Mouse (Mus musculus) embryonic facial prominence, embryonic 10.5 days (tissue): ENCODE results near the gene Cygb. TPM values are rescaled to one million over a fixed set of nuclear protein-coding genes. Genes with fewer than 3 reads are reported as not detected.

Source experiments
- polyA plus RNA-seq: library from polyadenylated mRNA; unstranded; fragments of >200 nt; fragmentation: Nextera tagmentation; extraction: Ambion mirVana; gene quantifications from 2 replicates; pipeline ENCODE4 v1.2.1, GENCODE M21; 2016

Cygb gene
- polyA plus RNA-seq, 1 experiment from 2014 or later: 5.0 TPM

Other genes with a start within 250 kb of the Cygb start
- gene Rnf157, start 241.3 kb downstream of the Cygb start, polyA plus RNA-seq: 12.7 and 15.7 TPM in 2 replicates
- gene Ubald2, start 220.2 kb downstream of the Cygb start, polyA plus RNA-seq: 43.7 and 46.4 TPM in 2 replicates
- gene Qrich2, start 188.1 kb downstream of the Cygb start, polyA plus RNA-seq: 0.23 and 0.44 TPM in 2 replicates
- gene Prpsap1, start 160.1 kb downstream of the Cygb start, polyA plus RNA-seq: 233 and 242 TPM in 2 replicates
- 5.9 and 6.5 TPM in 2 replicates for gene Sphk1, start 123.4 kb downstream of the Cygb start, polyA plus RNA-seq
- gene Ube2o, start 72.9 kb downstream of the Cygb start, polyA plus RNA-seq: 12.0 and 12.4 TPM in 2 replicates
- gene Aanat, start 67.9 kb downstream of the Cygb start, polyA plus RNA-seq: not detected in 2 replicates
- 5.5 and 6.1 TPM in 2 replicates for gene Rhbdf2, start 27.3 kb downstream of the Cygb start, polyA plus RNA-seq
- 0.76 and 1.2 TPM in 2 replicates for gene Prcd, start 779 bp downstream of the Cygb start, polyA plus RNA-seq
- gene St6galnac1, start 121.2 kb upstream of the Cygb start, polyA plus RNA-seq: not detected in 2 replicates
- gene Mxra7, start 173.7 kb upstream of the Cygb start, polyA plus RNA-seq: 18.1 and 23.2 TPM in 2 replicates
- 56.9 and 58.1 TPM in 2 replicates for gene Mettl23, start 189.0 kb upstream of the Cygb start, polyA plus RNA-seq
- gene Jmjd6, start 189.1 kb upstream of the Cygb start, polyA plus RNA-seq: 88.3 and 97.5 TPM in 2 replicates
- 23.8 and 26.8 TPM in 2 replicates for gene Mfsd11, start 198.1 kb upstream of the Cygb start, polyA plus RNA-seq
- 890 and 902 TPM in 2 replicates for gene Srsf2, start 198.8 kb upstream of the Cygb start, polyA plus RNA-seq